Mouse (Mus musculus): Measurements from ENCODE around the gene Mup21. TPM values are rescaled to one million over a fixed set of nuclear protein-coding genes. Genes with fewer than 3 reads are reported as not detected.
"Not testable (repeated sequence)": the region's sequence is repeated elsewhere in the genome, so short reads cannot be mapped to it uniquely, and the experiment has no call there.

Mup21 gene
- not detected in 2 replicates for total RNA-seq (2017)

DNA sequence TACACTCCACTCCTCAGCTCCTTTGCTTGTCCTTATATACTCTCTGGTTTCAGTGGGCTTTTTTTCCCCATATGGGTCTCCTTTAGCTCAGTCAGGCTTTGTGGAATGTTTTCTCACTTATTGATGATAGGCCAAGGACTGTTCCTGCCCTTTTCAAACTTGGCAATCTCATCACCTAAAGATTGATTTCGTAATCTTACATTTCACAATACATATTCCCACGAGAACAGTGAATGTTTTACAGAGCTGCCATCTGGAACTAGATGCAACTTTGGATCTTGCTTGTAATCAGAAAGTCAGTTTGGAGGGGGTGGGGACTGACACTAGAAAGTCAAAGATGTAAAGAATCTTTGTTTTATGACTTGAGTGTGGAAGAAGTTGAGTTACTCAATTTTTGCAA lies at the start of gene Mup21:
Gene Mup21 (minus strand): TSS at position 53 of the 400 bp plus-strand sequence.
- ATAC-seq (replicated peaks in 1 of 2; ENCODE audit: insufficient read depth in 1 of 2, low FRiP score in 2 of 2, low TSS enrichment in 1 of 2, low read depth in 1 of 2, poor library complexity in 2 of 2, severe bottlenecking in 2 of 2): no peak

DNA sequence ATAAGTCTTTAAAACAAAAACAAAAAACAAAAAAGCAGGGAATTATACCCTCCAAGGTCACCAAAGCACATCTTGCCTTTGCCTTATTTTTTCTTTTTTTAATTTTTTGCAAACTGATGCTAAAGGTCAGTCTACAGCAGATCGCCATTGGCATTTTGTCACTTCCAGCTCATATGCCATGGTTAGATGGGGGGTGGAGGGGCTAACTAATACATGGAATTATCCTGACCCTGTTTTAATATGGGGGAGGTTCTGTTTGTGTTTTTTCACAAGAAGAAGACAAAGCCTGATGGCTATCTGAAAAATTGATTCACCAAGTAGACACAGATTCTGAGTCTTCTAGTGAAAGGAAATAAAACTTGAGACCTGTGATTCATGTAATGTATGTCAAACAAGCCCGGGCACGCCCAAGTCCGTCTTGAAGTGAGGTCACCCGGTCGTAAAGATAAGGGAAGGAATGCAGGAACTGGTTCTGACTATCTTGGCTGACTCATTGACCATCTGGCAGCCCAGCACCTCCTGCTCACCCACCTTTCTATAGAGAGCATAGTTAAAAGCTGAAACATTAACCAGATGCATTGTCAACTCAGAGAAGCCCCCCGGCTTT lies 49.4 kb upstream of the Mup21 start:
- ATAC-seq (replicated peaks in 1 of 2; ENCODE audit: insufficient read depth in 1 of 2, low FRiP score in 2 of 2, low TSS enrichment in 1 of 2, low read depth in 1 of 2, poor library complexity in 2 of 2, severe bottlenecking in 2 of 2): no peak

- ATAC-seq (replicated peaks in 1 of 2; ENCODE audit: insufficient read depth in 1 of 2, low FRiP score in 2 of 2, low TSS enrichment in 1 of 2, low read depth in 1 of 2, poor library complexity in 2 of 2, severe bottlenecking in 2 of 2): no peak
Measured at GRCm38 (mm10) chr4:62188778-62189177, 38.1 kb upstream of the Mup21 start.

DNA sequence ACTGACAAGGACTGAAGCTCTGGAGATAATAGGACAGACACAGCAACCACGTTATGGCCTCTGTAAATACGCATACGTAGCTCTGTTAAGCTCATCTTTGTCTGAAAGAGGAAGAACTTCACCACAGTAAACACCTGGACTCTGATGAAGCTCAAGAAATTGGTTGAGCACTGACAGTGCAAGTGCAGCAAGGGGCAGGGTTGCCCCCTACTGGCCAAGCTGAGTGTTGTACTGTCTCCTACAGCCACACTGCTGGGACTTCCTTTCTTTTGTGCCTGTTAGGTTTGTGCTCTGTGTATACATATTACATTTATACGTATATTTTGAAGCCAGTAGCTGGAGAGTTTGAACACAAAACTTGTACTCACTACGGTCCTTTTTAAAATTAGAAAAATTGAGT lies 26.6 kb upstream of the Mup21 start:
- ATAC-seq (replicated peaks in 1 of 2; ENCODE audit: insufficient read depth in 1 of 2, low FRiP score in 2 of 2, low TSS enrichment in 1 of 2, low read depth in 1 of 2, poor library complexity in 2 of 2, severe bottlenecking in 2 of 2): 0 out of 4 replicates have a peak, but pooled peaks of 1 of the 2 experiments have one; percentile 58

DNA sequence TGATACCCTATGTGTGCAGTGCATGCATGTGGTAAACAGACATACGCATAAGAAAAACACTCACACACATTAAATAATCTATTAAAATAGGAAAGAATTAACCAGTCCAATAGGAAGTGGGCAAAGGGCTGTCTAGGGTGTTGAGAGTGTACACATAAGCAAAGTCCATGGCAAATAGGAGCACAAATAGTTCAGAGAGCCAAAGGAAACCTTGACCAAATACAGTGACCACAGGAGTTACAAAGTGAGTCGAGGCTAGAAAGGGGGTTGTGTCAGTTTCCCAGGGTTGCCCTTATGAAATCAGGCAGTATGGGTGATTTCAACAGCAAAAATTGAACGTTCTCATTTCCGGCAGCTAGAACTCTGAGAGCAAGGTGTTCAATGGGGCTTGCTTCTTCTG lies 23.8 kb upstream of the Mup21 start:
- ATAC-seq (replicated peaks in 1 of 2; ENCODE audit: insufficient read depth in 1 of 2, low FRiP score in 2 of 2, low TSS enrichment in 1 of 2, low read depth in 1 of 2, poor library complexity in 2 of 2, severe bottlenecking in 2 of 2): no peak

DNA sequence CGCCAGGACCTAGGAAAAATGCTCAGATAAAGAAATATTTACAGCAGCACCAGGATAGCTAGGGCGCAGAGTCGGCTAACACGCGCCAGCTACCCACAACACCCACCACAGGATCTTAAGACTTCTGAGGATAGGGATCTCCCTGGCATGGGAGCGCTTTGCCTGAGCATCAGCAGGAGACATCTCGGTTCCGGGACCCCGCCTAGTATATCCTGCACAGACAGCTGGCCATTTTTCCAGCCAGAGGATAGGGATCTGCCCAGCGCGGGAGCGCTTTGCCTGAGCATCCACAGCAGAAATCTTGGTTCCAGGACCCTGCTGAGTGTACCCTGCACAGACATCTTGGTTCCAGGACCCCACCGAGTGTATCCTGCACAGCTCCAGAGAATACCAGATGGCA lies 17.0 kb upstream of the Mup21 start:
- ATAC-seq (replicated peaks in 1 of 2; ENCODE audit: insufficient read depth in 1 of 2, low FRiP score in 2 of 2, low TSS enrichment in 1 of 2, low read depth in 1 of 2, poor library complexity in 2 of 2, severe bottlenecking in 2 of 2): not testable (repeated sequence)

DNA sequence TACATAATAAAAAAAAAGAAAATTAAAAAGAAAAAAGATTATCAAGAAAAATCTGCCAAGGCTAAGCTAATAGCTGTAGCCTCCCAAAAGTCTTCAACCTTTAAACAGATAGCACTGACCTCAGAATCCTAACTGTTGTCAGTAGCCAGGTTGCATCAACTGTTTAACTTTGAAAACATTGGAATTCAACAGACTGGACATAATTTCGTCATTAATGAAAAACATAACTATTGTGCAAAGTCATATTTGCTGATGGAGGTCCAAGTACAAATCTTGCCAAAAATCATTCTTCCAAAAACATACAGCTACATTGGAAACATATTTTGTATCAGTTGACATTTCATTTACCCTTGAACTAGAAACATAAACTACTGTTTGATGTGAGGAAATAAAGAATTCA lies 7.7 kb upstream of the Mup21 start:
- ATAC-seq (replicated peaks in 1 of 2; ENCODE audit: insufficient read depth in 1 of 2, low FRiP score in 2 of 2, low TSS enrichment in 1 of 2, low read depth in 1 of 2, poor library complexity in 2 of 2, severe bottlenecking in 2 of 2): no peak

DNA sequence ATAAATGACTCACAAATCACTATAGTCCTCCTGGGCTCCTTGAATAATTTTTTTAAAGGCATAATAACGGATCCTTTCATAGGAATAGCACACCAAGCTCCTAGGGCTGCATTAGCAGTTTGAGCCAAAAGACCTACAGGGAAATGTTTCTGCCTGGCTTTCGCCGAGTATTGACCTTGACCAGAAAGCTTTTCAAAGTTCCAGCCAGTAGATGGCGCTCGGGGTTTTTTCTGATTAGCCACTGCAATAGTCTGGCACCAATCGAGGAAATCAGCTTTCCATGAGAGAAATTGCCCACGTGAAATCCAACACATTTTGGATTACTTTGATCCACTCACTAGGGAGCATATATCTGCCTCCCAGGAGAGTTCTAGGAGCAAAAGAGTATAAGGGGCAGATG lies 17.0 kb downstream of the Mup21 start:
- ATAC-seq (replicated peaks in 1 of 2; ENCODE audit: insufficient read depth in 1 of 2, low FRiP score in 2 of 2, low TSS enrichment in 1 of 2, low read depth in 1 of 2, poor library complexity in 2 of 2, severe bottlenecking in 2 of 2): no peak

DNA sequence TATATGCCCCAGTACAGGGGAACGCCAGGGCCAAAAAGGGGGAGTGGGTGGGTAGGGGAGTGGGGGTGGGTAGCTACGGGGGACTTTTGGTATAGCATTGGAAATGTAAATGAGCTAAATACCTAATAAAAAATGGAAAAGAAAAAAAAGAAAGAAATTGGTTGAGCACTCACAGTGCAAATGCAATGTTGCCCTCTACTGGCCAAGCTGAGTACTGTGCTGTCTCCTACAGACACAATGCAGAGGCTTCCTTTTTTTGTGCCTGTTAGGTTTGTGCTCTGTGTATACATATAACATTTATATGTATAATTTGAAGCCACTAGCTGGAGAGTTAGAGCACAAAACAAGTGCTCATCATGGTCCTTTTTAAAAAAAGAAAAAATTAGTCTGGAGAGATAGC lies 47.3 kb downstream of the Mup21 start:
- ATAC-seq (replicated peaks in 1 of 2; ENCODE audit: insufficient read depth in 1 of 2, low FRiP score in 2 of 2, low TSS enrichment in 1 of 2, low read depth in 1 of 2, poor library complexity in 2 of 2, severe bottlenecking in 2 of 2): not testable (repeated sequence)

Other genes with a start within 250 kb of the Mup21 start
- gene Mup20, start 96.7 kb downstream of the Mup21 start, total RNA-seq (2017): not detected in 2 replicates
- not detected in 2 replicates for gene Mup3, start 63.5 kb downstream of the Mup21 start, total RNA-seq (2017)
- 0.15 and 1.8 TPM in 2 replicates for gene Zfp37, start 80.2 kb upstream of the Mup21 start, total RNA-seq (2017)
- 11.0 and 18.4 TPM in 2 replicates for gene Slc31a2, start 111.7 kb upstream of the Mup21 start, total RNA-seq (2017)
- 51.0 and 68.2 TPM in 2 replicates for gene Fkbp15, start 209.7 kb upstream of the Mup21 start, total RNA-seq (2017)
- gene Slc31a1, start 209.9 kb upstream of the Mup21 start, total RNA-seq (2017): 11.9 and 14.7 TPM in 2 replicates

Measured in hematopoietic stem cell, adult 5-6 weeks (primary cell).